Mouse (Mus musculus) mouse embryonic stem cell (cell line): ENCODE data around the gene Pyy.

Experiments
- in situ Hi-C, 2 experiments: fragments of 300-500 bp; cut with MboI; formaldehyde crosslinking; loops; 1 replicate in 1 of 2; 3 replicates in 1 of 2; pipeline ENCODE4 v1.14.3; 2019 to 2020; ENCODE audit warnings: low sequenced_read_pairs in 2 of 2, low pct_unique_long_range_greater_than_20kb in 1 of 2, mixed read lengths in 1 of 2; ENCODE audit not compliant: unreplicated experiment in 1 of 2

Pyy gene

GRCm38 (mm10) chr11:102107732-102108131, at the start of gene Pyy:
Gene Pyy (minus strand): TSS chr11:102107832.
- in situ Hi-C loops, result no loop called here

GRCm38 (mm10) chr11:102156786-102157089, 49.1 kb upstream of the Pyy start:
- in situ Hi-C loops, result no loop called here

GRCm38 (mm10) chr11:102156039-102156785, 48.6 kb upstream of the Pyy start, which contains the start of gene Tmem101:
Gene Tmem101 (minus strand): TSS chr11:102156404.
- in situ Hi-C loops, result no loop called here

GRCm38 (mm10) chr11:102147213-102147989, 39.8 kb upstream of the Pyy start:
- in situ Hi-C loops, result loop anchor here in 1 of 2 experiments (10.0 kb wide), 1 partner anchor 83 kb away; no protein-coding TSS in a partner anchor

GRCm38 (mm10) chr11:102146531-102146930, 38.9 kb upstream of the Pyy start:
- in situ Hi-C loops, result loop anchor here in 1 of 2 experiments (10.0 kb wide), 1 partner anchor 82 kb away; no protein-coding TSS in a partner anchor

- in situ Hi-C loops, result loop anchor here in 1 of 2 experiments (10.0 kb wide), 1 partner anchor 81 kb away; no protein-coding TSS in a partner anchor
These were observed 38.4 kb upstream of the Pyy start for GRCm38 (mm10) chr11:102146005-102146404.

- in situ Hi-C loops, result loop anchor here in 1 of 2 experiments (10.0 kb wide), 1 partner anchor 81 kb away; no protein-coding TSS in a partner anchor
These were observed 37.9 kb upstream of the Pyy start, which contains the start of gene Nags for GRCm38 (mm10) chr11:102145471-102146001. Gene Nags (plus strand): TSS chr11:102145513.

GRCm38 (mm10) chr11:102144957-102145470, 37.4 kb upstream of the Pyy start:
- in situ Hi-C loops, result loop anchor here in 1 of 2 experiments (10.0 kb wide), 1 partner anchor 80 kb away; no protein-coding TSS in a partner anchor

- in situ Hi-C loops, result loop anchor here in 1 of 2 experiments (10.0 kb wide), 1 partner anchor 78 kb away; no protein-coding TSS in a partner anchor
These were observed 34.7 kb upstream of the Pyy start for GRCm38 (mm10) chr11:102142355-102142754.

- in situ Hi-C loops, result loop anchor here in 1 of 2 experiments (10.0 kb wide), 1 partner anchor 76 kb away; no protein-coding TSS in a partner anchor
These were observed 32.9 kb upstream of the Pyy start for GRCm38 (mm10) chr11:102140508-102140907.

GRCm38 (mm10) chr11:102138447-102138740, 30.8 kb upstream of the Pyy start:
- in situ Hi-C loops, result loop anchor here (5.0 kb wide), 1 partner anchor 36 kb away; the partner anchor contains the start of gene Ppy (in 2 of the 2)

GRCm38 (mm10) chr11:102137625-102138446, 30.2 kb upstream of the Pyy start:
- in situ Hi-C loops, result loop anchor here (5.0 kb wide), 1 partner anchor 36 kb away; the partner anchor contains the start of gene Ppy (in 2 of the 2)

- in situ Hi-C loops, result no loop called here
These were observed 26.9 kb upstream of the Pyy start for GRCm38 (mm10) chr11:102134516-102134915.

GRCm38 (mm10) chr11:102117386-102117785, 9.8 kb upstream of the Pyy start:
- in situ Hi-C loops, result no loop called here

GRCm38 (mm10) chr11:102116241-102116640, 8.6 kb upstream of the Pyy start:
- in situ Hi-C loops, result no loop called here

- in situ Hi-C loops, result no loop called here
These were observed 3.9 kb upstream of the Pyy start for GRCm38 (mm10) chr11:102111576-102111975.

GRCm38 (mm10) chr11:102106911-102107310, 721 bp downstream of the Pyy start:
- in situ Hi-C loops, result no loop called here
